8 mouse cellular contexts compared by ENCODE assay signal in genomic region chr7:123500239-123501219, GRCm38 (mm10). TPM values are rescaled to one million over a fixed set of nuclear protein-coding genes. Genes with fewer than 3 reads are reported as not detected.
A peak's percentile ranks its signal among the peaks of the same experiment; 100 is the strongest.
DNase-seq lines count a peak whose midpoint lies in the region; ATAC-seq and TF ChIP-seq lines count a peak whose summit lies in the region.

Zkscan2 (minus strand) TSS chr7:123500449.

- no peaks in the 10 kb centered on the region for H3K27me3 ChIP-seq in hindbrain, embryonic 12.5 days
- no peaks in the 10 kb centered on the region for H3K27me3 ChIP-seq in lung, embryonic 14.5 days (ENCODE audit: insufficient read depth, low read length)

- peak within 1 kb of the TSS; percentile 89 for H3K4me2 ChIP-seq in hindbrain, embryonic 12.5 days (replicated peaks)
- H3K4me2 ChIP-seq in lung, embryonic 14.5 days = peak within 1 kb of the TSS; percentile 80

- H3K27ac ChIP-seq in hindbrain, embryonic 12.5 days = peak within 1 kb of the TSS; percentile 93
- H3K27ac ChIP-seq in lung, embryonic 14.5 days (ENCODE audit: low read depth) = peak within 1 kb of the TSS; percentile 54; the same call in 1 of the 2 replicates

- 2% methylated on average over 64 of the region's 71 CpGs for WGBS in hindbrain, embryonic 12.5 days
- 1% methylated on average over 70 of the region's 71 CpGs for WGBS in lung, embryonic 14.5 days

- peak within 1 kb of the TSS; percentile 75 for H3K4me3 ChIP-seq in hindbrain, embryonic 12.5 days
- H3K4me3 ChIP-seq in lung, embryonic 14.5 days (ENCODE audit: low read depth, low read length) = peak within 1 kb of the TSS; percentile 45

- peak; percentile 95 for DNase-seq in ZHBTc4 (ENCODE audit: low read depth, low spot score)
- DNase-seq in cerebellum, postnatal 36 days = peak; percentile 87 to 94
- peak; percentile 74 to 90 for DNase-seq in frontal cortex, postnatal 25 days (ENCODE audit: low spot score in 2 of 2)
- DNase-seq in layer of hippocampus, postnatal 10 days (ENCODE audit: low spot score in 2 of 2) = peak; percentile 93 to 95
- DNase-seq in lung, embryonic 14.5 days = peak; percentile 94
- peak; percentile 89 for DNase-seq in retina, adult 2 months (ENCODE audit: low read depth, low spot score)
- peak; percentile 71 to 79 for DNase-seq in urinary bladder, postnatal 4 days (ENCODE audit: low spot score in 2 of 2)

- TF ChIP-seq CTCF in lung, embryonic 14.5 days (IDR thresholded peaks at IDR 0.05; ENCODE audit: low read depth) = peak; percentile 25; the same call in 1 of the 2 replicates

- peaks cover 12% of the 10 kb centered on the region for H3K36me3 ChIP-seq in hindbrain, embryonic 12.5 days
- H3K36me3 ChIP-seq in lung, embryonic 14.5 days (ENCODE audit: insufficient read depth) = no peaks in the 10 kb centered on the region

- H3K9ac ChIP-seq in hindbrain, embryonic 12.5 days = peak within 1 kb of the TSS; percentile 88
- peak within 1 kb of the TSS; percentile 59 for H3K9ac ChIP-seq in lung, embryonic 14.5 days

- H3K9me3 ChIP-seq in hindbrain, embryonic 12.5 days (replicated peaks) = no peaks in the 10 kb centered on the region
- H3K9me3 ChIP-seq in lung, embryonic 14.5 days (ENCODE audit: low read depth, low read length) = no peaks in the 10 kb centered on the region; the same call in 1 of the 2 replicates

- ATAC-seq in hindbrain, embryonic 12.5 days (ENCODE audit: low FRiP score) = peak; percentile 96
- ATAC-seq in lung, embryonic 14.5 days (ENCODE audit: insufficient read depth) = peak; percentile 96

- peaks cover 22% of the 10 kb centered on the region for H3K4me1 ChIP-seq in hindbrain, embryonic 12.5 days
- H3K4me1 ChIP-seq in lung, embryonic 14.5 days (ENCODE audit: insufficient read depth) = no peaks in the 10 kb centered on the region

RNA-seq across cellular contexts. Expression of gene Zkscan2, which starts in this region (rescaled TPM):
- 11.2 and 12.1 TPM in 2 replicates for polyA plus RNA-seq in hindbrain, embryonic 12.5 days (2016; fragmentation: Nextera tagmentation; extraction: Ambion mirVana)
- 10 to 100 TPM; 23.6 to 27.7 TPM for total RNA-seq in layer of hippocampus, postnatal 10 days (2021)
- 2.2 and 3.3 TPM in 2 replicates for polyA plus RNA-seq in lung, embryonic 14.5 days (2014; fragmentation: Nextera tagmentation; extraction: Ambion mirVana)

Comparison
In these comparisons a context has a peak if more than half of its experiments do, and no peak if none do; other contexts are left out.
1. Peak in every context shown above with its lines: DNase-seq, ATAC-seq, H3K4me3 ChIP-seq and H3K27ac ChIP-seq.